Mouse (Mus musculus) spleen, postnatal 10 days (tissue): ENCODE data around the gene Kcnf1.

Experiments
- DNase-seq, 2 experiments: peaks; one replicate each; pipeline ENCODE4 v3.0.0; 2021 to 2022; ENCODE audit warnings: low spot score in 2 of 2

The Kcnf1 gene

DNA sequence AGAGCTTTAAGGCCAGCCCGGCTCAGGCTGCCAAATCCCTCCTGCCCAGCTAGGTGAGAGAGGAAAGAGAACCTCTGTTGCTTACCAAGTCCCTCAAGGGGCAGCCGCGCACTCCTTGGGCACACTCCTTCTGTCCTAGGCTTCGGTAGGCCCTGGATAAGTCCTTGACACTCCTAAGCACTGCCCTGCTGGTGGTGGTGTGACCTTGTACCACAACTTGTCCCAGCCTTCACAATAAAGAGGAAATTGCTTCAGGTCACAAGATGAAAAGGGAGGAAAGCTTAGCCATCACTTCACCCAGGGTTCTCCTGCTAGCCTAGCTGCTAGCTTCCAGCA, at the start of gene Kcnf1:
Kcnf1 (minus strand) TSS at position 132 of the 336 bp plus-strand sequence.
- DNase-seq, result no peak

DNA sequence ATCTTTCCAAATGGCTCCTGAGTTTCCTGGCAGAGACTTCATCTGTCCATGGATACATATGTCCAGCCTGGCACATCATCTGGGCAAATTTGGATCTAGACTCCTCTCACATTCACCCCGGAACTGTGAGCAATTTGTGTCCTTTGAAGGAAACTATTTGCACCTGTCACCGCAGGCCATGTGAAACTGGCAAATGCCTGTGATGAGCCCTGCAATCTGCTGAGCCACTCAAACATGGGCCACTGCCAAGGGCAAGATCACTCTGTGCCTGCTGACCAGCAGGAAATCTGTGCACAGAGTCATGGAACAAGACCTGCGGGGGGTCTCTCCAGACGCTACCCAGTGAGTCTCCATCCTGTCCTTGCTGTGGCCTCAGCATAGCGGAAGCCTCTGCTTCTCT, 48.3 kb upstream of the Kcnf1 start:
- DNase-seq, result no peak

- no peak for DNase-seq
Observed at GRCm38 (mm10) chr12:17223050-17223449, 46.4 kb upstream of the Kcnf1 start.

GRCm38 (mm10) chr12:17221891-17222428, 45.3 kb upstream of the Kcnf1 start:
- DNase-seq, result peak in 1 of 2 experiments; percentile 20

DNA sequence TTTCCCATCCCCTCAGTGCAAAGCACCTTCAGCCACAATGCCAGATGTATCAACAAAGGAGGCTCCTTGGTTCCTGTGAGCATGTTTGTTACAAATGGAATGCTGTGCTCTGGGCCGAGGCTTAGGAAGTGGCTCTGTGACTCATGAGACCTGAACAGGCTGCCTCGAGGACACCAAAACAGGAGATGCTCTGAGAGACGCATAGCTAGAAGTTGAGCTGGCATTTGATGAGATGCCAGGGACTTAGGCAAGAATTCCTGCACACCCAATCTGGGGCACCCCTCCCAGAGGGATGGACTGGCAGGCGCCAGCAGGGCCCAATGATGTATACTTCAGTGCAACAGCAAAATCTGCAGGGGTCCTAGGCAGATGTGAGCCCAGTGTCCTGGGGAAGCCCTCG, 43.9 kb upstream of the Kcnf1 start:
- no peak for DNase-seq

DNA sequence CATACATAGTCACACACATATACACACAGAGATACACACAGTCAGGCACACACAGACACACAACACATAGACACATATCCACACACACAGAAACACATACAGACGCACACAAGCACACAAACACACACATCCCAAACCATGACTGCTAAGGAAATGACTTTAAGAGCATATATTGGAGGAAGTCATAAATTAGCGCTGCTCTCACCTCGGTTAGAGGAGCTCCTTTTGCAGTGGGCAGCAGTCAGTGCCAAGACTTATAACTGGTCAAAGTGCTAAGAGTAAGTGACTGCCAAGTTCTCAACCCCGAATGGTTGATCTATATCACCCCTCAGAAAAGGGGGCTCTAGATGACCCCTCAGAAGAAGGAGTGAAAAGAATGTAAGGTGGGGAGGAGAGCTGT, 42.4 kb upstream of the Kcnf1 start:
- DNase-seq, result no peak

- no peak for DNase-seq
Observed at GRCm38 (mm10) chr12:17218390-17218789, 41.7 kb upstream of the Kcnf1 start.

- no peak for DNase-seq
Observed at GRCm38 (mm10) chr12:17215751-17216150, 39.1 kb upstream of the Kcnf1 start.

GRCm38 (mm10) chr12:17202492-17203322, 26.0 kb upstream of the Kcnf1 start:
- DNase-seq, result no peak

- no peak for DNase-seq
Observed at GRCm38 (mm10) chr12:17198621-17199020, 21.9 kb upstream of the Kcnf1 start.

DNA sequence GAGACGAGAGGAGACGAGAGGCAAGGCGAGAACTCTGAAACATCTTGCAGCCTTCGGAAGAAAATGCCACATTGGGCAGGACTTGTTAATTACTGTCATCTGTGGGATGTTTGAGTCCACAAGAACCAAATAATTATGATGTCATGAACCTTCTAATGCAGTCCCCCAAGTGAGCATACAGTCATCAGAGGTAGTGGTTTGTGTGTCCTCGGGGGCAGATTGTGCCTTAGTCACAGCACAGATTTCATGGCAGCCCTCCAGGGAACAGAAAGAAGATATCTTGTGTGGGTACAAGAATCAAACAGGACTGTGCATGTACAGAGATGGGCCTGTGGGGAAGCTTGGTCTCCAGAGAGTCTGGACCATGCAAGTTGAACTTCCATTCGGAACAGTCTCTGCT, 17.5 kb upstream of the Kcnf1 start:
- no peak for DNase-seq

GRCm38 (mm10) chr12:17193311-17193710, 16.6 kb upstream of the Kcnf1 start:
- DNase-seq, result no peak

- no peak for DNase-seq
Observed at GRCm38 (mm10) chr12:17192887-17193286, 16.2 kb upstream of the Kcnf1 start.

GRCm38 (mm10) chr12:17184303-17184775, 7.7 kb upstream of the Kcnf1 start:
- no peak for DNase-seq

DNA sequence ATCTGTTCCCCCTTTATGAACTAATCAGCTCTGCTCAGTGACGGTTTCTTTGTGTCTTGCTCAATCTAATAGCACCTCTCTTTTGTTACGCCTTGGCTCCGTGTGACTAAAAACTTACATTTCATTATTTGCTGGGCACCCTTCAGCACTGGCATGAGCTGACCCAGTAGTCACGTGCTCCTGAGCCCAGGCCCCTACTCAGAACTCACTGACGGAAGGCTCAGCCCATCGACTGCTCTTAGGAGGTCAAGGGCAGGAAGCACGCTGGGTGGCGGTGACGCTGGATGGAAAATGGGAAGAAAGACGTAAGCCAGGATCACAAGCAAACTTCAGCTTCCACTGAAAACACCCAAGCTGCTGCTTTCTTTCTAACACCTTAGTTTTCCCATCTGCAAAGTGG, 7.1 kb upstream of the Kcnf1 start:
- DNase-seq, result no peak

DNA sequence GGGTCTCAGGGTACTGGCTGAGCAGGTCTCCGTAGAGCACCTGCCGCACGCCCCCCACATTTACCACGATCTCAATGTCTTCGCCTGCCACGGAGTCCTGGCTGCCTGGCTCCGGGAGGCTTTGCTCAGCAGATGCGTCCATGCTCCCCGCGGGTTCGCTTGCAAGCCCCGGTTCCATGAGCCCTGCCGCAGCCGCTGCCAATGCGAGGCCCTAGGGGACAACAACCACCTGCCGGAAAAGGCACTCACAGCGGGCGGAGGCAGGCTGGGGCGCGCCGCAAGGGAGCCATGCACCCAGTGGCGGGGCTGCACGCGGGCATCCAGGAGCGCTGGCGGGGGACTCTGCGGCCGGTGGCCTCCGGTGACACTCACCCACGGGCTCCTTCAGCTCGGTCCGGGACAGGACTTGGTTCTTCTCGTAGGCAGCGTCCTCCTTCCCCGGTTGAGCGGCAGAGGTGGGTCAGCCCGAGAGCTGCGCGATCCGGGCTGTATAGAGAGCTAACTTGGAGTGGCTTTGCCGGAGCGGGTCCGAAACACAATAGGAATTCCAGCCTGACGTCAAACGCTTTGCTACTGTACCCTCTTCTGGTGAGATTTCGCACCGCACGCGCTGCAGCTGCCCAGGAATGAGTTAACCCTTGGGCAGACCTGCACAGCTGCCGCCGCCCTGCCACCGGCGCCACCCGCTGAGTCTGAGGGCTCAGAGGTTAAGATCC, 489 bp downstream of the Kcnf1 start:
- peak; percentile 5 to 25 for DNase-seq

- DNase-seq, result no peak
Observed at GRCm38 (mm10) chr12:17175531-17175951, 1.1 kb downstream of the Kcnf1 start.

DNA sequence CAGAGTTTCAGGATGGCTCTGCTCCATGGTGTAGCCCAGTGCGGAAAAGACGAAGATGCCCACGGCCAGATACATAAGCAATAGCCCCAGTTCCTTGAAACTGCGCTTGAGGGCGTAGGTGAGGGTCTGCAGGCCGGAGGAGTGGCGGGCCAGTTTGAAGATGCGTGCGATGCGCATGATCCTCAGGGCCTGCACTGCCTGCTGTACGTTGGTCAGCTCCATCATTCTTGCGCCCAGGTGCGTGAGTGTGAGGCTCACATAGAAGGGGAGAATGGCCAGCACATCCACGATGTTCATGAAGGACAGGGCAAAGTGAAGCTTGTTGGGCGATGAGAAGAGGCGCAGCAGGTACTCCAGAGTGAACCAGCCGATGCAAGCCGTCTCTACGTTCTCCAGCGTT, 1.6 kb downstream of the Kcnf1 start:
- DNase-seq, result no peak

DNA sequence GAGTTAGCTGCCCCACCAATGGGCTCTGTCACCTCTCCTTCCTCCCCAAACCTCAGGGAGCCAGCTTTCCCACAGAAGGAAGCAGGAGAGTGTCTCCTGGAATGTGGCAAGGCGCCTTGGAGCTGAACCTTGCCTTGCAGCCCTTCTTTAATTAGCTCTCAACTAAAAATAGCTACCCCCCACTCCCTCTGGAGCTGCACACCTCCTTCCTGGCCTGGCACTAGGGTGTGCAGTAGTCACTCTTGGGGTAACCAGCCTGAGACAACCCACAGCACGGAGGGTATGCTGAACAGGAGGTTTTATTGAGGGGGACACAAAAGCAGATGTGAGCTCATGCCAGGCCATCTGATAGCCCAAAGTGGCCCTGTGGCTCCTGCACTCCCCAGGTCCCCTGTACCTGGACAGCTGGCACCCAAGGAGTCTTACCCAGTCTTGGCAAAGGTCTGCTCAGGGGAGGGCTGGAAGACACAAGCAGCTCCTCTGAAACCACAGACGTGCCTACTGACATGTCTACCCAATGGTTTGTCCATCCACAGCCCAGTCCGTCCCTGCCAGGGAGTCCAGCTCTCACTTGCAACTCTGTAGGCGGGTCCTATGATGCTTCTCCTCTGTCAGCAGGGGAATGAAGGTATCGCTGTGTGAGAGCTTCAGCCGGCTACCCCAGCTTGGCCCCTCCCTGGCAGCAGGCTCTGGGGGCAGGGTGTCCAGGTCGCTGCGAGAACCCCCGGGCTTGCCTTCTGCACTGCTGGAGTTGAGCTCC, 2.4 kb downstream of the Kcnf1 start:
- DNase-seq, result no peak

- DNase-seq, result no peak
Observed at GRCm38 (mm10) chr12:17170406-17170805, 6.3 kb downstream of the Kcnf1 start.

GRCm38 (mm10) chr12:17166116-17166515, 10.6 kb downstream of the Kcnf1 start:
- DNase-seq, result no peak

DNA sequence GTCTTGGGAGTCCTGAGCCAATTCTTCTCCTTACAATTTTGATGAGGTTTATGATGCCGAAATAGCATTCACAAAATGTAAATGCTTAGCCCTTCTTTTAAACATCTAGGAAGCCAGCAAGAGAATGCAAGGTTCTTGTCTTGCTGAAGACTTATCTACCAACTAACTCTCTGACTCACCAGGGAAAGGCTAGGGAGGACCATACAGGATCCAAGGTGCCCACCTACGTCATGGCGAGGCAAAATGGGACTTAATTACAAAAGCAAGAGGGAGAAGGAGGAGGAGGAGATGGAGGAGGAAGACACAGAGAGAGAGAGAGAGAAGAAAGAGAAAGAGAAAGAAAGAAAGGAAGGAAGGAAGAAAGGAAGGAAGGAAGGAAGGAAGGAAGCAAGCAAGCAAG, 12.7 kb downstream of the Kcnf1 start:
- no peak for DNase-seq
